Mouse (Mus musculus): Measurements from ENCODE around the gene Tcf7l2. TPM values are rescaled to one million over a fixed set of nuclear protein-coding genes. Genes with fewer than 3 reads are reported as not detected.

Tcf7l2 gene
- polyA plus RNA-seq, 1 experiment, result 2.8 TPM

GRCm38 (mm10) chr19:55719524-55720408, 21.9 kb upstream of the Tcf7l2 start:
- peaks cover 3% of the 10 kb centered on the region; the same call in 1 of the 2 replicates for H3K27me3 ChIP-seq (ENCODE audit: control insufficient read depth)
- H3K4me3 ChIP-seq (replicated peaks), result no peak overlapping the region
- no peaks in the 10 kb centered on the region; the same call in 1 of the 2 replicates for H3K4me1 ChIP-seq (ENCODE audit: control insufficient read depth)
- H3K36me3 ChIP-seq (ENCODE audit: control insufficient read depth), result no peaks in the 10 kb centered on the region
- H3K9me3 ChIP-seq (ENCODE audit: control insufficient read depth, low read length), result no peaks in the 10 kb centered on the region
- no peak for TF ChIP-seq GATA1 (IDR thresholded peaks at IDR 0.05; ENCODE audit: low read length)
- TF ChIP-seq TAL1 (IDR thresholded peaks at IDR 0.05; ENCODE audit: low read length), result no peak

- H3K4me3 ChIP-seq (replicated peaks), result no peak overlapping the region
- H3K27me3 ChIP-seq (ENCODE audit: control insufficient read depth), result peaks cover 3% of the 10 kb centered on the region; the same call in 1 of the 2 replicates
- no peaks in the 10 kb centered on the region for H3K36me3 ChIP-seq (ENCODE audit: control insufficient read depth)
- no peak for TF ChIP-seq TAL1 (IDR thresholded peaks at IDR 0.05; ENCODE audit: low read length)
- TF ChIP-seq GATA1 (IDR thresholded peaks at IDR 0.05; ENCODE audit: low read length), result no peak
- H3K9me3 ChIP-seq (ENCODE audit: control insufficient read depth, low read length), result no peaks in the 10 kb centered on the region
- no peaks in the 10 kb centered on the region; the same call in 1 of the 2 replicates for H3K4me1 ChIP-seq (ENCODE audit: control insufficient read depth)
Measured at GRCm38 (mm10) chr19:55720409-55721092, 21.1 kb upstream of the Tcf7l2 start.

GRCm38 (mm10) chr19:55722376-55722775, 19.2 kb upstream of the Tcf7l2 start:
- TF ChIP-seq TAL1 (IDR thresholded peaks at IDR 0.05; ENCODE audit: low read length) (no peak), GATA1 (IDR thresholded peaks at IDR 0.05; ENCODE audit: low read length) (no peak)

GRCm38 (mm10) chr19:55729376-55729775, 12.2 kb upstream of the Tcf7l2 start:
- no peaks in the 10 kb centered on the region for H3K27me3 ChIP-seq (ENCODE audit: control insufficient read depth)
- H3K4me1 ChIP-seq (ENCODE audit: control insufficient read depth), result peaks cover 13% of the 10 kb centered on the region
- H3K36me3 ChIP-seq (ENCODE audit: control insufficient read depth), result no peaks in the 10 kb centered on the region
- H3K4me3 ChIP-seq (replicated peaks), result no peak overlapping the region
- H3K9me3 ChIP-seq (ENCODE audit: control insufficient read depth, low read length), result no peaks in the 10 kb centered on the region
- TF ChIP-seq GATA1 (IDR thresholded peaks at IDR 0.05; ENCODE audit: low read length), result no peak
- no peak for TF ChIP-seq TAL1 (IDR thresholded peaks at IDR 0.05; ENCODE audit: low read length)

More at GRCm38 (mm10) chr19:55722376-55722775, 19.2 kb upstream of the Tcf7l2 start:
- Histone ChIP-seq H3K36me3 (ENCODE audit: control insufficient read depth) (no peaks in the 10 kb centered on the region), H3K4me1 (ENCODE audit: control insufficient read depth) (no peaks in the 10 kb centered on the region; the same call in 1 of the 2 replicates), H3K9me3 (ENCODE audit: control insufficient read depth, low read length) (no peaks in the 10 kb centered on the region), H3K4me3 (replicated peaks) (no peak overlapping the region), H3K27me3 (ENCODE audit: control insufficient read depth) (peaks cover 3% of the 10 kb centered on the region; the same call in 1 of the 2 replicates)

GRCm38 (mm10) chr19:55732499-55732898, 9.1 kb upstream of the Tcf7l2 start:
- peaks cover 13% of the 10 kb centered on the region for H3K4me1 ChIP-seq (ENCODE audit: control insufficient read depth)
- TF ChIP-seq GATA1 (IDR thresholded peaks at IDR 0.05; ENCODE audit: low read length) (no peak), TAL1 (IDR thresholded peaks at IDR 0.05; ENCODE audit: low read length) (no peak)
- H3K36me3 ChIP-seq (ENCODE audit: control insufficient read depth), result no peaks in the 10 kb centered on the region
- no peak overlapping the region for H3K4me3 ChIP-seq (replicated peaks)
- no peaks in the 10 kb centered on the region for H3K9me3 ChIP-seq (ENCODE audit: control insufficient read depth, low read length)
- no peaks in the 10 kb centered on the region for H3K27me3 ChIP-seq (ENCODE audit: control insufficient read depth)

GRCm38 (mm10) chr19:55732994-55733393, 8.6 kb upstream of the Tcf7l2 start:
- H3K4me3 ChIP-seq (replicated peaks), result no peak overlapping the region
- no peaks in the 10 kb centered on the region for H3K36me3 ChIP-seq (ENCODE audit: control insufficient read depth)
- peaks cover 13% of the 10 kb centered on the region for H3K4me1 ChIP-seq (ENCODE audit: control insufficient read depth)
- H3K27me3 ChIP-seq (ENCODE audit: control insufficient read depth), result no peaks in the 10 kb centered on the region
- TF ChIP-seq GATA1 (IDR thresholded peaks at IDR 0.05; ENCODE audit: low read length) (no peak), TAL1 (IDR thresholded peaks at IDR 0.05; ENCODE audit: low read length) (no peak)
- H3K9me3 ChIP-seq (ENCODE audit: control insufficient read depth, low read length), result no peaks in the 10 kb centered on the region

GRCm38 (mm10) chr19:55736016-55736415, 5.6 kb upstream of the Tcf7l2 start:
- Histone ChIP-seq H3K9me3 (ENCODE audit: control insufficient read depth, low read length) (no peaks in the 10 kb centered on the region), H3K36me3 (ENCODE audit: control insufficient read depth) (no peaks in the 10 kb centered on the region), H3K27me3 (ENCODE audit: control insufficient read depth) (peaks cover 17% of the 10 kb centered on the region), H3K4me3 (replicated peaks) (no peak overlapping the region), H3K4me1 (ENCODE audit: control insufficient read depth) (peaks cover 18% of the 10 kb centered on the region)
- no peak for TF ChIP-seq GATA1 (IDR thresholded peaks at IDR 0.05; ENCODE audit: low read length)
- TF ChIP-seq TAL1 (IDR thresholded peaks at IDR 0.05; ENCODE audit: low read length), result no peak

- no peak for TF ChIP-seq TAL1 (IDR thresholded peaks at IDR 0.05; ENCODE audit: low read length)
- TF ChIP-seq GATA1 (IDR thresholded peaks at IDR 0.05; ENCODE audit: low read length), result no peak
- Histone ChIP-seq H3K4me3 (replicated peaks) (no peak overlapping the region), H3K36me3 (ENCODE audit: control insufficient read depth) (no peaks in the 10 kb centered on the region), H3K4me1 (ENCODE audit: control insufficient read depth) (peaks cover 26% of the 10 kb centered on the region), H3K9me3 (ENCODE audit: control insufficient read depth, low read length) (peaks cover 11% of the 10 kb centered on the region; the same call in 1 of the 2 replicates), H3K27me3 (ENCODE audit: control insufficient read depth) (peaks cover 54% of the 10 kb centered on the region)
Measured at GRCm38 (mm10) chr19:55739713-55740112, 1.9 kb upstream of the Tcf7l2 start.
